Mouse (Mus musculus) kidney, embryonic 15.5 days (tissue): Measurements from ENCODE around the gene Zbtb21. TPM values are rescaled to one million over a fixed set of nuclear protein-coding genes. Genes with fewer than 3 reads are reported as not detected.

Experiments used
- ATAC-seq: fragments of 200-750 bp; cut with Nextera tagmentation; replicated peaks from 2 replicates; pipeline ENCODE4 v1.8.0; 2017; ENCODE audit warnings: moderate TSS enrichment; ENCODE audit not compliant: low FRiP score
- H3K27ac ChIP-seq: fragments of 300-500 bp; sonication (generic); 2 replicates; pipeline ENCODE4 v1.5.1; 2015; ENCODE audit warnings: mild to moderate bottlenecking, inconsistent platforms
- H3K27me3 ChIP-seq: fragments of 300-500 bp; sonication (generic); 2 replicates; pipeline ENCODE4 v1.6.1; 2015; ENCODE audit warnings: inconsistent platforms
- H3K36me3 ChIP-seq: fragments of 300-500 bp; sonication (generic); 2 replicates; pipeline ENCODE4 v1.6.1; 2015; ENCODE audit warnings: inconsistent platforms
- H3K4me1 ChIP-seq: fragments of 300-500 bp; sonication (generic); 2 replicates; pipeline ENCODE4 v1.6.1; 2015; ENCODE audit warnings: inconsistent platforms
- H3K4me2 ChIP-seq: fragments of 300-500 bp; sonication (generic); 2 replicates; pipeline ENCODE4 v1.6.1; 2015; ENCODE audit warnings: moderate library complexity, mild to moderate bottlenecking, inconsistent platforms
- H3K4me3 ChIP-seq: fragments of 300-500 bp; sonication (generic); replicated peaks from 2 replicates; pipeline ENCODE4 v1.5.1; 2015; ENCODE audit warnings: mild to moderate bottlenecking, inconsistent platforms
- H3K9ac ChIP-seq: fragments of 300-500 bp; sonication (generic); 2 replicates; pipeline ENCODE4 v1.6.1; 2015; ENCODE audit warnings: mild to moderate bottlenecking, inconsistent platforms
- H3K9me3 ChIP-seq: fragments of 300-500 bp; sonication (generic); replicated peaks from 2 replicates; pipeline ENCODE4 v1.6.1; 2016; ENCODE audit warnings: inconsistent platforms
- WGBS: fragments of 180-500 bp; shearing (Covaris S2); methylation state at CpG from one replicate; pipeline ENCODE4 v1.1.7; 2015; ENCODE audit warnings: mixed read lengths; 5-methylcytosine and 5-hydroxymethylcytosine counted together
- polyA plus RNA-seq: library from polyadenylated mRNA; unstranded; fragments of >200 nt; fragmentation: Nextera tagmentation; extraction: Ambion mirVana; gene quantifications from 2 replicates; pipeline ENCODE4 v1.2.1, GENCODE M21; 2015

Gene Zbtb21
- polyA plus RNA-seq, 1 experiment from 2014 or later = 14.1 TPM

DNA sequence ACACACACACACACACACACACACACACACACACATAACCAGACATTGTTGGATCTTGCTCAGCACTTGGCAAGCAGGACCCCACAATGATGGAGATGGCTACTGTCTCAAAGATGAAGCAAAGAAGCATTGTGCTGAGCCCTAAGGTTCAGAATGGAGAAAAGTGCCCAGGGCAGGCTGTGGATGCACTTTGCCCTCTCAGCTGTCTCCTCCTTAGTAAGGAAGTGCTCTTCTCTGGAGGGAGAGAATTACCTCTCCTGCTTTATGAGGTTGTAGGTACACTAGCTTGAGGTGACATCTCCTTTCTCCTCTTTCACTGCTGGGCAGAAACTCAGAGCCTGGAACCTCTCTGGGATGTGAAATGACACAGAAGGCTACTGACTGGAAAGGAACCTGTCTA is 49.5 kb downstream of the Zbtb21 start:
- Histone ChIP-seq H3K9me3 (no peaks in the 10 kb centered on the region), H3K36me3 (0 out of 2 replicates have a peak, but pooled peaks cover 5% of the 10 kb centered on the region), H3K4me3 (no peak overlapping the region), H3K27ac (no peak overlapping the region), H3K4me2 (no peak overlapping the region), H3K9ac (no peak overlapping the region), H3K27me3 (no peaks in the 10 kb centered on the region), H3K4me1 (no peaks in the 10 kb centered on the region)
- ATAC-seq = no peak

GRCm38 (mm10) chr16:97909356-97909755 is 53.1 kb downstream of the Zbtb21 start:
- H3K4me2 ChIP-seq = no peak overlapping the region
- no peak overlapping the region for H3K27ac ChIP-seq
- no peak overlapping the region for H3K9ac ChIP-seq
- 97% methylated on average over 1 of the region's 1 CpGs for WGBS
- H3K9me3 ChIP-seq = no peaks in the 10 kb centered on the region
- 0 out of 2 replicates have a peak, but pooled peaks cover 5% of the 10 kb centered on the region for H3K36me3 ChIP-seq
- H3K27me3 ChIP-seq = no peaks in the 10 kb centered on the region
- no peak for ATAC-seq
- H3K4me3 ChIP-seq = no peak overlapping the region
- H3K4me1 ChIP-seq = no peaks in the 10 kb centered on the region

DNA sequence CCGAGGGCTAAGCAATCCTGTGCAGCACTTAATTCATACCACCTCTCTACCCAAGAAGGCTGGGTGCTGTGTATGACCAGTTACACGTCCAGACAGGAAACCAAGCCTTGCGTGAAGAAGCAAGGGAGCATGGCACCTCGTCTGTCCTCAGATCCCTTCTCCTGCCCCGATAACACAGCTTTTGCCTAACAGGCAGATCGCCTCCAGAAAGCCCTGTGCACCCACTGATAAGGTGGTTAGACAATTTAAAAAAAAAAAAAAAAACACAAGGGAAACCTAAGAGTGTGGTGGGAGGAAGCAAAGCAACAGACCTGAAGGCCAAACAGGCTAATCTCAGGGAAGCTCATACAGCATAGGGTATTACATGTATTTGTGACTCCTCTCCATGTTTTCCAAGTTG is 54.9 kb downstream of the Zbtb21 start:
- Histone ChIP-seq H3K4me2 (no peak overlapping the region), H3K27me3 (no peaks in the 10 kb centered on the region), H3K27ac (no peak overlapping the region), H3K9ac (no peak overlapping the region), H3K36me3 (0 out of 2 replicates have a peak, but pooled peaks cover 5% of the 10 kb centered on the region), H3K4me1 (no peaks in the 10 kb centered on the region), H3K4me3 (no peak overlapping the region), H3K9me3 (no peaks in the 10 kb centered on the region)
- 79% methylated on average over 6 of the region's 6 CpGs for WGBS
- no peak for ATAC-seq

DNA sequence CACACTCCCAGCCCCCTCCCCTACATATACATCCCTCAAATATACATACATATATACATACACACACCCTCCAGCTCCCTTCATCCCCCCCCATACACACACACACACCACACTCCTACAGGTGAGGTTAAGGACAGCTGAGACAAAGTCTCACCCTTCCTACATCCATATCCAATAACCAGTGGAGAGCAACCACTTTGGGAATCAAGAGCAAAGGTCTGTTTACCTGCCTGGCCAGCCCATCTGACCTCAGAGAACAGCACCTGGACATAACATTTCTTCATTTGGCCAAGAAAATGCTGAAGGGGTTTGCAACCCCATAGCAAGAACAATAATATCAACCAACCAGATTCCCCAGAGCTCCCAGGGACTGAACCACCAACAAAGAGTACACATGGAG is 56.1 kb downstream of the Zbtb21 start:
- no peaks in the 10 kb centered on the region for H3K9me3 ChIP-seq
- no peak overlapping the region for H3K4me2 ChIP-seq
- 0 out of 2 replicates have a peak, but pooled peaks cover 2% of the 10 kb centered on the region for H3K36me3 ChIP-seq
- H3K27me3 ChIP-seq = no peaks in the 10 kb centered on the region
- H3K27ac ChIP-seq = no peak overlapping the region
- ATAC-seq = no peak
- H3K4me1 ChIP-seq = no peaks in the 10 kb centered on the region
- H3K9ac ChIP-seq = no peak overlapping the region
- H3K4me3 ChIP-seq = no peak overlapping the region

DNA sequence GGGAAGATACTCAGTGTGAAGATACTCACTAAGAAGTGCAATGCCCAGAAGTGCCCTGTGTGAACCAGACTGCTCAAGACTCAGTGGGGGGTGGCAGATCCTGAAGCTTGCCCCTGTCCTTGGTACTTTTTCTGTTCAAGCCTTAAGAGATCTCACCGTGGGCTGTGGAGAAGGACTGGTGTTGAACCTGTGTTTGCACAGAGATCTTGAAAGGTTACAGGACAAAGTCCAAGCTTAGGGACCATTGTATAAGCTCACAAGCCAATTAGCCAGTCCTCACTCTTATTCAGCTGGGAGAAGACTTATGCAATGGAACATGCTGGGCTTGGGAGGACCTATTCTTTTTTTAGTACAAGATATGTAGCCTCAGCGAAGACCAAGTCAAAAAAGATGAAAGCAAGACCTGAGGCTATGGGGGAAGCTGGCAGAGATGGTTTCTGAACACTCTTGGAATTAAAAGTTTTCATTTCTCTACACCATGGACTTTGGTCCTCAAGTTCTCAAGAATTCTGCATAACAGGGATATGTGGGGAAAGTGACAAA is 56.9 kb downstream of the Zbtb21 start:
- no peak overlapping the region for H3K9ac ChIP-seq
- no peak for ATAC-seq
- H3K4me3 ChIP-seq = no peak overlapping the region
- H3K9me3 ChIP-seq = no peaks in the 10 kb centered on the region
- H3K27ac ChIP-seq = no peak overlapping the region
- H3K36me3 ChIP-seq = no peaks in the 10 kb centered on the region
- WGBS = 79% methylated on average over 2 of the region's 2 CpGs
- no peaks in the 10 kb centered on the region for H3K4me1 ChIP-seq
- no peak overlapping the region for H3K4me2 ChIP-seq
- H3K27me3 ChIP-seq = no peaks in the 10 kb centered on the region

DNA sequence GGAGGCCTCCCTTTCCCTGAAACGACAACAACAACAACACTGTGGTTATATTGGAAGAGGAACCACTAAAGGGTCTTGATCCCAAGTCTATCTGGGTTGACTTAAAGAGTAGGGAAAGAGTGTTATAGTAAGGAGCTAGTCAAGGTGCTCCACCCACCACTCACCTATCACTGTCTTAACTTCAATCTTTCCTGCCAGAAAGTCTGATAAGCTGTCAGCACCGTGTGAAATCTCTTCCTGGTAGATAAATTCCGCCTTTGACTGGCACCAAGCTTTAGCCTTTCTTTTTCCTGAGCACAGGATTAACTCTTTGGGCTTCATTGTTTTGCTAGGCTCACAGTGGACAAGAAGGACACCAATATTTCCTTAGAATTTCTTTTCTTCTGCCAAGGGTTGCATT is 58.4 kb downstream of the Zbtb21 start:
- no peaks in the 10 kb centered on the region for H3K27me3 ChIP-seq
- H3K36me3 ChIP-seq = no peaks in the 10 kb centered on the region

GRCm38 (mm10) chr16:97897346-97898024 is 64.9 kb downstream of the Zbtb21 start:
- no peak overlapping the region for H3K27ac ChIP-seq
- no peak overlapping the region for H3K4me3 ChIP-seq
- no peaks in the 10 kb centered on the region for H3K36me3 ChIP-seq
- no peak overlapping the region for H3K4me2 ChIP-seq
- ATAC-seq = no peak
- H3K9ac ChIP-seq = no peak overlapping the region
- 61% methylated on average over 5 of the region's 5 CpGs for WGBS
- H3K9me3 ChIP-seq = no peaks in the 10 kb centered on the region
- 0 out of 2 replicates have a peak, but pooled peaks cover 3% of the 10 kb centered on the region for H3K4me1 ChIP-seq
- H3K27me3 ChIP-seq = no peaks in the 10 kb centered on the region

More for the DNA sequence above, 58.4 kb downstream of the Zbtb21 start:
- Histone ChIP-seq H3K27ac (no peak overlapping the region), H3K9me3 (no peaks in the 10 kb centered on the region), H3K4me2 (no peak overlapping the region), H3K9ac (no peak overlapping the region), H3K4me3 (no peak overlapping the region), H3K4me1 (no peaks in the 10 kb centered on the region)
- no peak for ATAC-seq
- 85% methylated on average over 3 of the region's 3 CpGs for WGBS

Other genes starting within 250 kb of the Zbtb21 start
- 9.0 and 9.5 TPM in 2 replicates for gene Ripk4, start 198.8 kb downstream of the Zbtb21 start, polyA plus RNA-seq
- 9.7 and 11.6 TPM in 2 replicates for gene Prdm15, start 110.8 kb downstream of the Zbtb21 start, polyA plus RNA-seq
- 19.5 TPM in 2 replicates for gene C2cd2, start within 50 bp of the Zbtb21 start, polyA plus RNA-seq
- 23.5 and 27.0 TPM in 2 replicates for gene B230307C23Rik, start 34.7 kb upstream of the Zbtb21 start, polyA plus RNA-seq
- gene A630089N07Rik, start 119.8 kb upstream of the Zbtb21 start, polyA plus RNA-seq = 27.0 and 27.7 TPM in 2 replicates